Mouse (Mus musculus) lung, adult 2 months (tissue): ENCODE results near the gene Glud1.

Experiments used
- CTCF ChIP-seq: fragments of 200-500 bp; IDR thresholded peaks from 2 replicates; pipeline ENCODE4 v1.5.1; 2011; ENCODE audit warnings: mild to moderate bottlenecking, low read length, control low read depth; ENCODE audit not compliant: insufficient read depth
- POLR2A ChIP-seq: fragments of 200-500 bp; IDR thresholded peaks from 2 replicates; pipeline ENCODE4 v1.6.1; 2011; ENCODE audit warnings: low read depth, mild to moderate bottlenecking, control low read depth, low read length, borderline replicate concordance; ENCODE audit errors: extremely low read depth

DNA sequence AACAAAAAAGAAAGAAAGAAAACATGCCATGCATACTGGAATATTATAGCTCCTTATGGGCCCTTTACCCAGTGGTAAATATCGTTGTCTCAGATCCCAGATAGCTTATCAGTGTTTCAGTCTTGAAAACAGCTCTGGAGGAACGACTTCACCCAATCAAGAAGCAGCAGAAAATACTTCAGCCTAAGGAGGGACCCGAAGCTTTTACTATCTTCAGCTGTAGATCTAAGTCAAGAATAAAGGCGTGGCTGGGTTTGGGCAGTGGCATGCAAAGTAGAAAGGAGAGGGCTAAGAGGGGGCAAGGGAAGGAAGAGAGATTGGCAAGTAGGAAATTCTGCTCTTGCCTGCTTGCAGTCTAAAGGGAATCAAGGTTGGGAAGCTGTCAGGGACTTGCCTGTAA lies 51.6 kb downstream of the Glud1 start:
- TF ChIP-seq POLR2A (no peak), CTCF (no peak)
